Mouse (Mus musculus) cerebellum, adult (tissue): ENCODE measurements around the gene Aif1.

ENCODE experiments used
- ATAC-seq: cut with Nextera tagmentation; 2 replicates; pipeline ENCODE4 v1.9.2; 2017; ENCODE audit warnings: mild to moderate bottlenecking, moderate library complexity, mixed read lengths; ENCODE audit not compliant: insufficient number of reproducible peaks, low FRiP score, low TSS enrichment

Aif1 gene

DNA sequence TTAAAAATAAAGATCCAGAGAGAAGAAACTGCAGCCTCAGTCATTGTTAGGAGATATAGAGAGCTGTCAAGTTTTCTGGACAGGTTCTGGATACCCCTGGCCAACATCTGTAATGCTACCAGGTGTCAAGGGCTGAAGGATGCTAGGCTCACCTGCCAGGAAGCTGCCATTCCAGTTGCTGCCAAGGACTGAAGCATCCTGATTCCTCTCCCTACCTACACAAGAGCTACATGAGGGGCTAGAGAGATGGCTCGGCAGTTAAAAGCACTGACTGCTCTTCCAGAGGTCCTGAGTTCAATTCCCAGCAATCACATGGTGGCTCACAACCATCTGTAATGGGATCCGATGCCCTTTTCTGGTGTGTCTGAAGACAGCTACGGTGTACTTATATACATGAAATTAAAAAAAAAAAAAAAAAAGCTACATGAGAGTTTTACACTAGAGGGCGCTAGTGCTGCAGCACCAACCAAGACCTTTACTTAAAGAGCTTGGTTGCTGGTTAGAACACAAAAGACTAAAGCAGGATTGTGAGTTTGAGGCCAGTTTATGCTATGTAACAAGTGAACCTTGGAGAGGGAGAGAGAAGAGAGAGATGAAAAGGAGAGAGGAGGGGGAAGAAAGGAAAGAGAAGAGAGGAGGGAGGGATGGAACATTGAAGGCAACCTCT, 7.2 kb downstream of the Aif1 start:
- no peak for ATAC-seq

GRCm38 (mm10) chr17:35167794-35168193, 8.1 kb downstream of the Aif1 start:
- no peak for ATAC-seq

- ATAC-seq, result no peak
Measured at GRCm38 (mm10) chr17:35166352-35167035, 9.4 kb downstream of the Aif1 start.

- no peak for ATAC-seq
Measured at GRCm38 (mm10) chr17:35165451-35166155, 10.3 kb downstream of the Aif1 start.

- peak; percentile 83 for ATAC-seq
Measured at GRCm38 (mm10) chr17:35164568-35165450, 11.1 kb downstream of the Aif1 start, which contains the start of gene Prrc2a. Gene Prrc2a (minus strand): TSS chr17:35164897.

DNA sequence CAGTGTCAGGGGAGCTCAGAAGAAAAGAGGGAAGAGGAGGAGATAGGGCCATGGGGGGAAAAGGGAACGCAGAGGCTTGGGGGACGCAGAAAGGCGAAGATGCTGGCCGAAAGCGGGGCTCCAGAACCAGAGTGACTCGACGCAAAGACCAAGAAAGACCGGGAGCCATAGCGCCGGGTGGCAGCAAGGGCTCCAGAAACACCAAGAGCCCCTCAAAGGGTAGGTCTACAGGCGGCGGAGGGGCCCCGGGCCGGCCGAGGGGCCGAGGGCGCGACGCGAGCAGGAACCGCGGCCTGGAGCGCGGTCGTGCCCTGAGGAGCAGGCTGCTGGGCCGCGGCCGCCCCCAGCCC, 11.7 kb downstream of the Aif1 start:
- ATAC-seq, result no peak

DNA sequence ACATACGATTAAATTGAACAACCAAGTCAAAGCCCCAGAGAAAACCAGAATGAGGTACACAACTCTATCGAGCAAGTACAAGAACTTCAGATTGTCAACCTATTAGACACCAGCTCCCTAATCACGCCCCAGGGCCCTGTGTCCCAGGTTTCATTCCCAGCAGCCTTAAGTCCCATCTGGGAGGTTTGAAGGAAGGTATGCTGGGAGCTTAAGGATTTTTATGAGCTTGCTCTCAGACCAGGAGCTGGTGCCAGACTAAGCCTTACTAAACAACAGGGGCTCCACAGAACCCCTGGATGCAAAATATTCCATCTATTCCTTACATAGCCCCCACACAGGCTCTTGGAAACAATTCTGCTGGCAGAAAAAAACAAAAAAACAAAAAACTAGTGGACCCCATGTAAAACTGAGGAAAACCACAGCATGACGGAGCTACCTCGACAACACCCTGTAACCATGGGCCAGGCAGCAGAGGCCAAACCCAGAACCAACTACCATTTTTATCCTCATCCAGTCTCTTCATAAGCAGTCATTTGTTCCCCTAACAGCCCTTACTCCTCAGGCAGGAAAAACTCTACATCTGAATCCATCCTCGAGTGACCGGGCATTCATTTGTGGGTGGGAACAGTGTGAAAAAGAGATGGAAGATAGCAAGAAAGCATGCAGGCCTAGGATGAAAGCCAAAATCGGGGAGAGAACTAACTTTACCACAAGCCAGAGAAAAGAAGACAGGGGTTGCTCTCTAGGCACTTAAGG, 12.4 kb downstream of the Aif1 start:
- no peak for ATAC-seq

DNA sequence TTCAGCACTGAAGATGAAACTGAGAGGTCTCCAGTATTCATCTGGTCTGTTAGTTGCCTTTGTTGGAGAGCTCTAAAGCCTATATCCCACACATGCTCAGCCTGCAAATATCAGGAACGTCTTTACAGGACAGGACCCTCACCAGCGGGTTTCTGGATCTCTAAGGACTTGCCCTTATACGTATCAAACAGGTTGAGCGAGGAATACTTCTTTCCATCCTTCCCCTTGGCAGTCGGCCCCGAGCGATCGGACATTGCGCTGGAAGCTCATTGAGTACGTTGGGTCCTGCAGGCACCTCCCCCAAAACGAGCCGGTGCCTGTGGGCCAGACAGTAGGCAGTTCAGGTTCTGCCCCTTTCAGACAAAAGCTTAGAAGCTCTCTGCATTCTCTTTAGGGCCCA, 13.1 kb downstream of the Aif1 start:
- no peak for ATAC-seq

- ATAC-seq, result no peak
Measured at GRCm38 (mm10) chr17:35162121-35162520, 13.7 kb downstream of the Aif1 start.

DNA sequence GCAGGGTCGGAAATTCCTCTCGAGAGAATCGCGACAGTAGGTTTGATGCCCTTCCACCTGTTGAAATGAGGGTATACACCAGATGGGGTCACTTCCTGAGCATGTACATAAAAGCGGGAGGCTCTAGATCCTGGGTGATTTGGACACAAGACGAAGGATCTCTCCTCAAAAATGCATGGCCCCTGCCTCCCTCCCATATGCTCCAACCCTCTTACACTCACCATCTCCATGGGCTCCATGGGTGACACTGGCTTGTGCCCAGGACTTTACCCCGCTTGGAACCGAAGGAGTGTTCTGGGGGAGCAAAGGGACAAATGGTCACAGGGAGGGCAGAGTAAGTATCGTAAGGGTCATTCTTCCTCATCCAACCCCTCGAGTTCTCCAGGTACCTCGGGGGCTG, 14.4 kb downstream of the Aif1 start:
- ATAC-seq, result no peak

- no peak for ATAC-seq
Measured at GRCm38 (mm10) chr17:35159638-35160037, 16.2 kb downstream of the Aif1 start.

GRCm38 (mm10) chr17:35158850-35159593, 16.8 kb downstream of the Aif1 start:
- ATAC-seq, result no peak

- ATAC-seq, result no peak
Measured at GRCm38 (mm10) chr17:35157661-35158175, 18.1 kb downstream of the Aif1 start.

DNA sequence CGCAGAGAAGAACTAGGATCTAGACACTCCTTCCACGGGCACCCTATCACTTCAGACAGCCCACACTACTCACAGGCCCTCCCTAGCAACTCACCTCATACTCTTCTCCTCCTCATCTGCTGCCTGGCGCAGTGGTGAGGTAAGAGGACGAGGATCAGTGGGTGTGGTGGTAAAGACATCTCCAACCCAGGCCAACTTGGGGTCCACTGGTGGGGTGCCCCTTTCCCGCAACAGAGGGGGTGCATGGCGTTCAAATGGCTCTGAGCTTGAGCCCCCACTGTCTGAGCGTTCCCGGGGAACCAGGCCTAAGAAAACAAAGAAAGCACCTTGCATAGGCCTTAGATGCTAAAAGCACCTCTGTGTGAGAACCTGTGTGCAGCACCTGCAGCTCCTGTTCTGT, 18.6 kb downstream of the Aif1 start:
- no peak for ATAC-seq

DNA sequence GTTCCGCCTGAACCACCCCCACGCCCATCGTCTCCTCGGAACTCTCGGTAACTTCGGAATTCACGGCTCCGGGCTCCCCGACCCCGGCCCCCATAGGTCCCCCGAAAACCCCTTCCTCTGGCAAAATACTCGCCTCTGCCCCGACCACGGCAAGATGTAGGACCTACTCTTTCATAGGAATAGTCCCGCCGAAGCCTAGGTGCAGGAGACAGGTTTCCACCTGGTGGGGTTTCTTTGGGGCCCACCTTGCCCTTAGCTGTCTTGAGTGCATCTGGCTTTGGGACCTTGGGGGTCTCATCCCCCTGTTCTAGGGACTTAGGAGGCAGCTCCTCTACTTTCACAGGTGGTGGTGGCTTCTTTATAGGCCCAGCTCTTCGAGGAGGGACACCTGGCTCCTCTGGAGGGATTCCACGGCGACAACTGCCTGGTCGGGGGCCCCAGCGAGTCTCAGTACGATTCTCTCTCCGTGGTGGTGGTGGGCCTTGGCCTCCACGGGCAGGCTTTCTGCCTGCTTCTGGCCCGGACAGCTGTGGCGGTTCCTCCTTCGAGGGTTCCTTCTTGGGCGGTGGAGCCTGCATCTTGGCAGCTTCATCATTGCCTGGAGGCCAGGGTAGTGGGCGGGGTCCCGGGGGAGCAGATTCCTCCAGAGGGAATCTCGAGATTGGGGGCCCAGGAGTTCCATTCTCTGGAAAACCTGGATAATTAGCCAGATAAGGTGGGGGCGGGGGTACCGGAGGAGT, 19.2 kb downstream of the Aif1 start:
- no peak for ATAC-seq

DNA sequence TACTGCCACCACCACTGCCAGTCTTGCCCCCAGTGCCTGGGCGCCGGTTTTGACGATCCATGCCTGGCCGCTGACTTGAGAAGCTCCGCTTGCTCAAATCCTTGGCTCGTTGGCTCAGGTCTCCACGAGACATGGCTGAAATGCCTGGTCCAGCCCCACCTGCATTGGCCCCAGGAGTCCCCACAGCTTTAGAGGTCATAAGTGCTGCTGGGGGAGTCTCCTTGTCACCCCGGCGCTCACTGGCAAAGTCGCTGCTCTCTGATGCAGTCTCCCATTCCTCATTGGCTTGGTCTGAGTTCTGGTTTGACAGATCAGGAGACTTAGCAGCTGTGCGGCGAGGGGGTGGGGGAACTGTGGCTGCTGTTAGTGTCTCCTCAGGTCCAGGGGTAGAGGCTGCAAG, 20.4 kb downstream of the Aif1 start:
- no peak for ATAC-seq

- no peak for ATAC-seq
Measured at GRCm38 (mm10) chr17:35154616-35155015, 21.3 kb downstream of the Aif1 start.

DNA sequence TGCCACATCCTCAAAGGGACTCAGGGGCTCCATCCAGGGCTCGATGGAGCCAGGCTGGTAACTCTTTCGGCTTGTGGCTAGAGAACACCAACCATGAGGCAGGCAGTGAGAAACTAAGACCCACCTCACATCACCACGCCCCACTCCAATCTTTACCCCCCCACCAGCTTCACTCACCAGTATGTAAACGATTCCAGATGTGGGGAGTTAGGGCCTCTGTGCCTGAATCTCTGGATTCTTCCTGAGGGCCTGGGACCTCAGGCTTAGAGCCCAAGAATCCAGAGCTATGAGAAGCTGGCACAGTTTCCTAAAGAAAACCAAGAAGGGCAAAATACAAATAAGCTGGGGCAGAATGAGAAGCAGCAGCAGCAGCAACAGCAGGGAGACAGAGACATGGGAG, 21.9 kb downstream of the Aif1 start:
- ATAC-seq, result no peak
